Mouse (Mus musculus) ES-E14 (cell line): Measurements from ENCODE around the gene Ankrd11.

Source experiments
- CHD2 ChIP-seq: IDR thresholded peaks from 2 replicates; pipeline ENCODE4 v1.6.1; 2014; ENCODE audit warnings: mild to moderate bottlenecking, low read depth, low read length, inconsistent platforms
- HCFC1 ChIP-seq: IDR thresholded peaks from 2 replicates; pipeline ENCODE4 v1.6.1; 2012; ENCODE audit warnings: low read length, inconsistent platforms, borderline replicate concordance; ENCODE audit not compliant: insufficient read depth
- MAFK ChIP-seq: IDR thresholded peaks from 2 replicates; pipeline ENCODE4 v1.6.1; 2014; ENCODE audit warnings: mild to moderate bottlenecking, low read depth, low read length, inconsistent platforms; ENCODE audit not compliant: insufficient read depth
- ZNF384 ChIP-seq: IDR thresholded peaks from 2 replicates; pipeline ENCODE4 v1.6.1; 2012; ENCODE audit warnings: low read depth, low read length, inconsistent platforms

DNA sequence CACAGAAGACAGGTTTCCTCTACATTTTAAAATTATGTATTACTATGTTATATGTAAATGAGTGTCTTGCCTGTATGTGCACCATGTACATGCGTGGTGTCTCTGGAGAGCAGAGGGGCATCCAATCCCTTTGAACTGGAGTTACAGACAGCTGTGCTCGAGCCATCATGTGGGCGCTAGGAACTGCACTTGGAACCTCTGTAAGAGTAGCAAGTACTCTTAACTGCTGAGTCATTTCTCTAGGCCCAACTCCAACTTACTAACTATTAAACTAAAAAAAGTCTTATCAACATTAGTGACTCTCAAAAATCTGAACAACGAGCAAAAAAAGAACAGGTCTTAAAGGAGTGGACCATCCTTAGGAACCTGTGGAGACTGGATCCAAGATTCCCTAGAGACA, 66.0 kb downstream of the Ankrd11 start:
- TF ChIP-seq HCFC1 (no peak), CHD2 (no peak), MAFK (no peak), ZNF384 (no peak)
